ENCODE assay signal across 13 mouse cellular contexts in the genomic region with DNA sequence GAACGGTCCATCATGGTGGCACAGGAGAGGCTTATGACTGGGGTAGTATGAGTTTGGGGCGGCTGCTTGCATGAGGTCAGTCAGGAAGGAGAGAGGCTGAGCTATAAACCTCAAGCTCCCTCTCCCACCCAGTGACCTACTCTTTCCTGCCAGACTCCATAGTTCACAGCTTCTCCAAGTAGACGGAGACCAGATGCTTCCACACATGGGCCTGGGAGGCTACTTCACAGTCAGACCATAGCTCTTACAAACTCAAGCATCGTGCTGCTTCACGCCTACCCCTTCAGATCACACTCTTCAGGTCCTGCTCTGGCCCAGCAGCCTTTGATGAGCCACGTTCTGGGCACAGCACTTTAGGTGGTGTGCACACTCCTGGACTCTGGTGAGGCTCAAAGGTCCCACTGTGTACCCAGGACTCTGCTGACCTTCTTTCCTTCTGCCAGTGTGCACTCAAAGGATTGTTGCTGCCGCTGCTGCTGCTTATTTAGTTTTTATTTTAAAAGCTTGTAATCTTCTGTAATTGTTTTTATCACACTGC.
DNase-seq lines count a peak whose midpoint lies in the region; ATAC-seq and TF ChIP-seq lines count a peak whose summit lies in the region.
"Had no signal": no experiment of that assay in that cellular context is flagged by ENCODE, and none has a peak within 500 bp of the region (broad histone marks: within the 10 kb centered on the region; RNA-seq: fewer than 3 reads in every experiment).

No protein-coding gene starts in this region.

- no peak for TF ChIP-seq CTCF in kidney, postnatal 0 days (IDR thresholded peaks at IDR 0.05; ENCODE audit: low read depth)
- TF ChIP-seq CTCF in hindbrain, postnatal 0 days (IDR thresholded peaks at IDR 0.05; ENCODE audit: low read depth) = no peak

- WGBS in heart, embryonic 13.5 days = 64% methylated on average over 7 of the region's 7 CpGs
- WGBS in kidney, postnatal 0 days = 52% methylated on average over 7 of the region's 7 CpGs
- WGBS in midbrain, embryonic 10.5 days = 72% methylated on average over 7 of the region's 7 CpGs
- 78% methylated on average over 7 of the region's 7 CpGs for WGBS in midbrain, embryonic 13.5 days
- 66% methylated on average over 7 of the region's 7 CpGs for WGBS in hindbrain, postnatal 0 days

- no peak overlapping the region for H3K27ac ChIP-seq in heart, embryonic 13.5 days (replicated peaks)
- peak overlapping the region; percentile 36; the same call in 1 of the 2 replicates for H3K27ac ChIP-seq in kidney, postnatal 0 days
- H3K27ac ChIP-seq in midbrain, embryonic 10.5 days (replicated peaks) = peak overlapping the region; percentile 74
- H3K27ac ChIP-seq in midbrain, embryonic 13.5 days = no peak overlapping the region; the same call in 1 of the 2 replicates
- peak overlapping the region; percentile 58 for H3K27ac ChIP-seq in hindbrain, postnatal 0 days
- H3K27ac ChIP-seq: heart, embryonic 15.5 days; limb, embryonic 15.5 days had no signal

- H3K4me2 ChIP-seq in heart, embryonic 13.5 days = no peak overlapping the region
- H3K4me2 ChIP-seq in kidney, postnatal 0 days (ENCODE audit: low read length) = no peak overlapping the region
- H3K4me2 ChIP-seq in midbrain, embryonic 13.5 days (replicated peaks) = no peak overlapping the region
- no peak overlapping the region for H3K4me2 ChIP-seq in hindbrain, postnatal 0 days (ENCODE audit: low read depth, low read length)
- H3K4me2 ChIP-seq: heart, embryonic 15.5 days; limb, embryonic 15.5 days had no signal

- ATAC-seq in heart, embryonic 13.5 days (ENCODE audit: extremely low read depth, insufficient number of reproducible peaks, low FRiP score, low TSS enrichment) = no peak
- ATAC-seq in kidney, postnatal 0 days (replicated peaks; ENCODE audit: low FRiP score, low read depth) = peak; percentile 40; the same call in 1 of the 2 replicates
- ATAC-seq in midbrain, embryonic 13.5 days = no peak
- ATAC-seq in hindbrain, postnatal 0 days = no peak

- H3K4me3 ChIP-seq in heart, embryonic 13.5 days = no peak overlapping the region
- no peak overlapping the region for H3K4me3 ChIP-seq in kidney, postnatal 0 days (replicated peaks; ENCODE audit: low read depth, low read length)
- no peak overlapping the region for H3K4me3 ChIP-seq in midbrain, embryonic 10.5 days
- H3K4me3 ChIP-seq in midbrain, embryonic 13.5 days (replicated peaks) = no peak overlapping the region
- no peak overlapping the region for H3K4me3 ChIP-seq in hindbrain, postnatal 0 days (ENCODE audit: low read length)
- H3K4me3 ChIP-seq: heart, embryonic 15.5 days; limb, embryonic 15.5 days had no signal

- DNase-seq in heart, postnatal 25 days (ENCODE audit: low spot score) = no peak
- peak; percentile 68 for DNase-seq in kidney, postnatal 0 days (ENCODE audit: low spot score)
- DNase-seq in kidney, adult 9 months = no peak
- no peak for DNase-seq in midbrain, embryonic 10.5 days (ENCODE audit: low spot score)
- DNase-seq in hindbrain, postnatal 0 days (ENCODE audit: low spot score) = no peak
- no peak for DNase-seq in thymus, postnatal 4 days
- DNase-seq: layer of hippocampus, adult 9-11 months; lung, adult 2 months; right cerebral cortex, postnatal 4 days had no signal

- H3K4me1 ChIP-seq in heart, embryonic 13.5 days = peaks cover 12% of the 10 kb centered on the region
- no peaks in the 10 kb centered on the region for H3K4me1 ChIP-seq in kidney, postnatal 0 days (replicated peaks; ENCODE audit: insufficient read depth, low read length)
- peaks cover 18% of the 10 kb centered on the region for H3K4me1 ChIP-seq in midbrain, embryonic 10.5 days
- H3K4me1 ChIP-seq in midbrain, embryonic 13.5 days (replicated peaks) = peaks cover 19% of the 10 kb centered on the region
- H3K4me1 ChIP-seq in hindbrain, postnatal 0 days (ENCODE audit: insufficient read depth, low read length) = peaks cover 10% of the 10 kb centered on the region

- intact Hi-C loops in heart, postnatal 25 days (cut with DNase I) = no loop called here

- H3K27me3 ChIP-seq in heart, embryonic 13.5 days (replicated peaks) = no peaks in the 10 kb centered on the region
- H3K27me3 ChIP-seq in kidney, postnatal 0 days (ENCODE audit: insufficient read depth, low read length) = no peaks in the 10 kb centered on the region
- H3K27me3 ChIP-seq in midbrain, embryonic 10.5 days (ENCODE audit: low read depth, poor library complexity, severe bottlenecking) = no peaks in the 10 kb centered on the region
- H3K27me3 ChIP-seq in midbrain, embryonic 13.5 days = no peaks in the 10 kb centered on the region
- no peaks in the 10 kb centered on the region for H3K27me3 ChIP-seq in hindbrain, postnatal 0 days (ENCODE audit: insufficient read depth, low read length)
- H3K27me3 ChIP-seq: heart, embryonic 15.5 days; limb, embryonic 15.5 days had no signal

- peak overlapping the region; percentile 42; the same call in 1 of the 2 replicates for H3K9ac ChIP-seq in heart, embryonic 13.5 days
- no peak overlapping the region for H3K9ac ChIP-seq in kidney, postnatal 0 days (ENCODE audit: low read depth, low read length)
- no peak overlapping the region for H3K9ac ChIP-seq in midbrain, embryonic 13.5 days (replicated peaks)
- no peak overlapping the region for H3K9ac ChIP-seq in hindbrain, postnatal 0 days (replicated peaks; ENCODE audit: low read length)
- H3K9ac ChIP-seq: heart, embryonic 15.5 days; limb, embryonic 15.5 days had no signal

- H3K36me3 ChIP-seq in heart, embryonic 13.5 days = no peaks in the 10 kb centered on the region
- no peaks in the 10 kb centered on the region for H3K36me3 ChIP-seq in kidney, postnatal 0 days (ENCODE audit: insufficient read depth, low read length)
- H3K36me3 ChIP-seq in midbrain, embryonic 10.5 days = no peaks in the 10 kb centered on the region
- peaks cover 5% of the 10 kb centered on the region; the same call in 1 of the 2 replicates for H3K36me3 ChIP-seq in midbrain, embryonic 13.5 days
- H3K36me3 ChIP-seq in hindbrain, postnatal 0 days (ENCODE audit: insufficient read depth, low read length) = 0 out of 2 replicates have a peak, but pooled peaks cover 3% of the 10 kb centered on the region
- H3K36me3 ChIP-seq: heart, embryonic 15.5 days had no signal

- H3K9me3 ChIP-seq in heart, embryonic 13.5 days = no peaks in the 10 kb centered on the region
- no peaks in the 10 kb centered on the region for H3K9me3 ChIP-seq in kidney, postnatal 0 days (replicated peaks; ENCODE audit: low read length)
- H3K9me3 ChIP-seq in midbrain, embryonic 10.5 days (replicated peaks) = no peaks in the 10 kb centered on the region
- no peaks in the 10 kb centered on the region for H3K9me3 ChIP-seq in midbrain, embryonic 13.5 days
- no peaks in the 10 kb centered on the region for H3K9me3 ChIP-seq in hindbrain, postnatal 0 days (ENCODE audit: low read length)
- H3K9me3 ChIP-seq: heart, embryonic 15.5 days; limb, embryonic 15.5 days had no signal

Comparison
In these comparisons a context has a peak if more than half of its experiments do, and no peak if none do; other contexts are left out.
1. H3K27ac ChIP-seq: peak in kidney, postnatal 0 days (single experiment), midbrain, embryonic 10.5 days (single experiment) and hindbrain, postnatal 0 days (single experiment); none in heart, embryonic 13.5 days (single experiment) and midbrain, embryonic 13.5 days (single experiment).